In the genomic region with DNA sequence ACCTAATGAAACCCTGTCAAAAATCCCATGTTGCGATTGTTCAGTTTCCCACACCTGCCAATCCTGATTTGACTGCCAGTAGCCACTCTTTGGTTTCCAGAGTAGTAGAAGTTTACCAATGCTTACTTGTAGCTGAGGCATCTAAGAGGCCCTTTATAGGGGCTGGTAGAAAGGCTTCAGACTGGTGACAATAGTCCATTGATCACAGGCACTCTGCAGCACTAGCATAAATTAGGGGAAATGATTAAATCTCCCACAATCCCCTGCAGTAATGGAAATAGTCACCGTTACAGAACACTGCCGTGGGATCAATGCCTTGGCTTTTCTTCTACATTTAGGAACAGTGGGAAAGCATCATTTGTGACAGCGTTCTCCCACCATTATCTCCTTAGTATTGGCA, we compare ENCODE assay signal across 19 mouse cellular contexts.
DNase-seq lines count a peak whose midpoint lies in the region; ATAC-seq and TF ChIP-seq lines count a peak whose summit lies in the region.
"Had no signal": no experiment of that assay in that cellular context is flagged by ENCODE, and none has a peak within 500 bp of the region (broad histone marks: within the 10 kb centered on the region; RNA-seq: fewer than 3 reads in every experiment).

No protein-coding gene starts in this region.

- no peak for DNase-seq in frontal cortex, postnatal 36 days (ENCODE audit: low spot score in 2 of 2)
- no peak for DNase-seq in layer of hippocampus, adult 2 months (ENCODE audit: low spot score in 2 of 2)
- no peak for DNase-seq in layer of hippocampus, postnatal 14 days (ENCODE audit: low spot score in 2 of 2)
- peak; percentile 53 for DNase-seq in brain, adult 2 months (ENCODE audit: low read depth, low spot score)
- peak; percentile 9 for DNase-seq in telencephalon, adult 2 months (ENCODE audit: low read depth, low spot score)
- DNase-seq: adrenal gland, postnatal 14 days; cerebellum, adult 2 months; cerebellum, postnatal 10 days; forebrain, postnatal 0 days; gastrocnemius, postnatal 36 days; heart, adult 18-20 months; heart, postnatal 10 days; heart, postnatal 4 days had no signal

- H3K4me3 ChIP-seq in layer of hippocampus, adult 2 months, result no peak overlapping the region
- H3K4me3 ChIP-seq: embryonic facial prominence, embryonic 10.5 days; heart, embryonic 10.5 days; intestine, embryonic 15.5 days had no signal

- peak overlapping the region; percentile 61 for H3K27ac ChIP-seq in layer of hippocampus, adult 2 months
- H3K27ac ChIP-seq: embryonic facial prominence, embryonic 10.5 days; heart, embryonic 10.5 days; intestine, embryonic 15.5 days had no signal

- peak; percentile 59 for ATAC-seq in frontal cortex, adult (ENCODE audit: low TSS enrichment)
- ATAC-seq: activated CD4-positive, CD25-positive, alpha-beta regulatory T cell, adult 4 months; forebrain, postnatal 0 days; intestine, embryonic 15.5 days; Patski had no signal

- TF ChIP-seq CTCF in layer of hippocampus, adult 2 months (conservative IDR thresholded peaks at IDR 0.05), result no peak

Comparison
In these comparisons a context has a peak if more than half of its experiments do, and no peak if none do; other contexts are left out.
1. DNase-seq: peak in brain, adult 2 months (single experiment) and telencephalon, adult 2 months (single experiment); none in frontal cortex, postnatal 36 days (0 of 2), layer of hippocampus, adult 2 months (0 of 2) and layer of hippocampus, postnatal 14 days (0 of 2).